Mouse (Mus musculus): Measurements from ENCODE around the gene Sugt1.
A peak's percentile ranks its signal among the peaks of the same experiment; 100 is the strongest.

Gene Sugt1

GRCm38 (mm10) chr14:79587139-79587851 lies at the start of gene Sugt1:
Gene Sugt1, plus strand, starts transcription at chr14:79587691.
- DNase-seq (ENCODE audit: low read depth) = peak; percentile 97

- DNase-seq (ENCODE audit: low read depth) = no peak
Measured at GRCm38 (mm10) chr14:79537921-79538320, 49.6 kb upstream of the Sugt1 start.

- peak; percentile 66 for DNase-seq (ENCODE audit: low read depth)
Measured at GRCm38 (mm10) chr14:79541606-79542005, 45.9 kb upstream of the Sugt1 start.

- DNase-seq (ENCODE audit: low read depth) = peak; percentile 71
Measured at GRCm38 (mm10) chr14:79549343-79549742, 38.1 kb upstream of the Sugt1 start.

GRCm38 (mm10) chr14:79551929-79552328 lies 35.6 kb upstream of the Sugt1 start:
- peak; percentile 83 for DNase-seq (ENCODE audit: low read depth)

- DNase-seq (ENCODE audit: low read depth) = no peak
Measured at GRCm38 (mm10) chr14:79552854-79553253, 34.6 kb upstream of the Sugt1 start.

GRCm38 (mm10) chr14:79557796-79558195 lies 29.7 kb upstream of the Sugt1 start:
- no peak for DNase-seq (ENCODE audit: low read depth)

GRCm38 (mm10) chr14:79562745-79563144 lies 24.7 kb upstream of the Sugt1 start:
- DNase-seq (ENCODE audit: low read depth) = peak; percentile 68

- DNase-seq (ENCODE audit: low read depth) = peak; percentile 67
Measured at GRCm38 (mm10) chr14:79564784-79565183, 22.7 kb upstream of the Sugt1 start.

GRCm38 (mm10) chr14:79573482-79574191 lies 13.9 kb upstream of the Sugt1 start:
- peak; percentile 45 for DNase-seq (ENCODE audit: low read depth)

GRCm38 (mm10) chr14:79574361-79574760 lies 13.1 kb upstream of the Sugt1 start:
- peak; percentile 56 for DNase-seq (ENCODE audit: low read depth)

GRCm38 (mm10) chr14:79583526-79584245 lies 3.8 kb upstream of the Sugt1 start:
- no peak for DNase-seq (ENCODE audit: low read depth)

GRCm38 (mm10) chr14:79586499-79587138 lies 872 bp upstream of the Sugt1 start:
- peak; percentile 27 for DNase-seq (ENCODE audit: low read depth)

- no peak for DNase-seq (ENCODE audit: low read depth)
Measured at GRCm38 (mm10) chr14:79587852-79588229, 350 bp downstream of the Sugt1 start.

GRCm38 (mm10) chr14:79588534-79588951 lies 1.1 kb downstream of the Sugt1 start:
- peak; percentile 56 for DNase-seq (ENCODE audit: low read depth)

GRCm38 (mm10) chr14:79589401-79589800 lies 1.9 kb downstream of the Sugt1 start:
- peak; percentile 55 for DNase-seq (ENCODE audit: low read depth)

- DNase-seq (ENCODE audit: low read depth) = no peak
Measured at GRCm38 (mm10) chr14:79590916-79591315, 3.4 kb downstream of the Sugt1 start.

- DNase-seq (ENCODE audit: low read depth) = no peak
Measured at GRCm38 (mm10) chr14:79591611-79592010, 4.1 kb downstream of the Sugt1 start.

- no peak for DNase-seq (ENCODE audit: low read depth)
Measured at GRCm38 (mm10) chr14:79594069-79594468, 6.6 kb downstream of the Sugt1 start.

GRCm38 (mm10) chr14:79596602-79597001 lies 9.1 kb downstream of the Sugt1 start:
- no peak for DNase-seq (ENCODE audit: low read depth)

GRCm38 (mm10) chr14:79605881-79606280 lies 18.4 kb downstream of the Sugt1 start:
- no peak for DNase-seq (ENCODE audit: low read depth)

GRCm38 (mm10) chr14:79606392-79606791 lies 18.9 kb downstream of the Sugt1 start:
- DNase-seq (ENCODE audit: low read depth) = no peak

Data from 416B (cell line).